Mouse (Mus musculus): ENCODE measurements around the gene Dusp1. TPM values are rescaled to one million over a fixed set of nuclear protein-coding genes. Genes with fewer than 3 reads are reported as not detected.

Gene Dusp1
- polyA plus RNA-seq, 1 experiment from 2014 or later = 27.7 TPM

- Histone ChIP-seq H3K9me3 (ENCODE audit: control insufficient read depth, low read length) (no peaks in the 10 kb centered on the region), H3K4me2 (replicated peaks; ENCODE audit: low read depth) (no peak overlapping the region), H3K27me3 (ENCODE audit: control insufficient read depth, insufficient read depth, low read length) (no peaks in the 10 kb centered on the region), H3K4me3 (ENCODE audit: low read depth, low read length) (no peak overlapping the region), H3K27ac (replicated peaks) (peak overlapping the region; percentile 56), H3K9ac (ENCODE audit: low read length) (no peak overlapping the region), H3K4me1 (replicated peaks; ENCODE audit: control insufficient read depth, insufficient read depth) (peaks cover 8% of the 10 kb centered on the region), H3K36me3 (ENCODE audit: control insufficient read depth, insufficient read depth, low read length) (peaks cover 5% of the 10 kb centered on the region; the same call in 1 of the 2 replicates)
- ATAC-seq (ENCODE audit: low FRiP score, low TSS enrichment) (peak; percentile 56), DNase-seq (ENCODE audit: low spot score) (peak; percentile 48)
- no peak for TF ChIP-seq CTCF (IDR thresholded peaks at IDR 0.05; ENCODE audit: low read depth)
- TF ChIP-seq EP300 (optimal IDR thresholded peaks at IDR 0.05) = no peak
- WGBS = 30% methylated on average over 8 of the region's 8 CpGs
These were observed 5.4 kb upstream of the Dusp1 start for GRCm38 (mm10) chr17:26567142-26567817.

- Histone ChIP-seq H3K27ac (replicated peaks) (peak overlapping the region; percentile 83), H3K27me3 (ENCODE audit: control insufficient read depth, insufficient read depth, low read length) (no peaks in the 10 kb centered on the region), H3K9me3 (ENCODE audit: control insufficient read depth, low read length) (no peaks in the 10 kb centered on the region), H3K4me1 (replicated peaks; ENCODE audit: control insufficient read depth, insufficient read depth) (peaks cover 8% of the 10 kb centered on the region), H3K4me2 (replicated peaks; ENCODE audit: low read depth) (peak overlapping the region; percentile 8; the same call in 1 of the 2 replicates), H3K36me3 (ENCODE audit: control insufficient read depth, insufficient read depth, low read length) (peaks cover 5% of the 10 kb centered on the region; the same call in 1 of the 2 replicates), H3K9ac (ENCODE audit: low read length) (no peak overlapping the region), H3K4me3 (ENCODE audit: low read depth, low read length) (no peak overlapping the region)
- TF ChIP-seq CTCF (IDR thresholded peaks at IDR 0.05; ENCODE audit: low read depth) = no peak; the same call in 1 of the 2 replicates
- WGBS = 52% methylated on average over 9 of the region's 9 CpGs
- peak; percentile 55 for ATAC-seq (ENCODE audit: low FRiP score, low TSS enrichment)
- peak; percentile 78 for DNase-seq (ENCODE audit: low spot score)
These were observed 2.5 kb upstream of the Dusp1 start for GRCm38 (mm10) chr17:26564439-26564838.

GRCm38 (mm10) chr17:26563476-26563875, 1.5 kb upstream of the Dusp1 start:
- H3K9ac ChIP-seq (ENCODE audit: low read length) = no peak overlapping the region
- H3K9me3 ChIP-seq (ENCODE audit: control insufficient read depth, low read length) = no peaks in the 10 kb centered on the region
- ATAC-seq (ENCODE audit: low FRiP score, low TSS enrichment) (no peak), DNase-seq (ENCODE audit: low spot score) (no peak)
- H3K27ac ChIP-seq (replicated peaks) = peak overlapping the region; percentile 63; the same call in 1 of the 2 replicates
- TF ChIP-seq EP300 (optimal IDR thresholded peaks at IDR 0.05) (no peak), CTCF (IDR thresholded peaks at IDR 0.05; ENCODE audit: low read depth) (no peak)
- peaks cover 2% of the 10 kb centered on the region; the same call in 1 of the 2 replicates for H3K36me3 ChIP-seq (ENCODE audit: control insufficient read depth, insufficient read depth, low read length)
- WGBS = 67% methylated on average over 6 of the region's 6 CpGs
- peaks cover 8% of the 10 kb centered on the region for H3K4me1 ChIP-seq (replicated peaks; ENCODE audit: control insufficient read depth, insufficient read depth)
- H3K4me3 ChIP-seq (ENCODE audit: low read depth, low read length) = no peak overlapping the region
- H3K4me2 ChIP-seq (replicated peaks; ENCODE audit: low read depth) = peak overlapping the region; percentile 92; the same call in 1 of the 2 replicates
- no peaks in the 10 kb centered on the region for H3K27me3 ChIP-seq (ENCODE audit: control insufficient read depth, insufficient read depth, low read length)

GRCm38 (mm10) chr17:26562292-26562691, 364 bp upstream of the Dusp1 start:
- Histone ChIP-seq H3K36me3 (ENCODE audit: control insufficient read depth, insufficient read depth, low read length) (no peaks in the 10 kb centered on the region), H3K27me3 (ENCODE audit: control insufficient read depth, insufficient read depth, low read length) (no peaks in the 10 kb centered on the region), H3K4me1 (replicated peaks; ENCODE audit: control insufficient read depth, insufficient read depth) (peaks cover 8% of the 10 kb centered on the region), H3K4me2 (replicated peaks; ENCODE audit: low read depth) (peak overlapping the region; percentile 92), H3K4me3 (ENCODE audit: low read depth, low read length) (peak overlapping the region; percentile 76), H3K9me3 (ENCODE audit: control insufficient read depth, low read length) (no peaks in the 10 kb centered on the region), H3K9ac (ENCODE audit: low read length) (peak overlapping the region; percentile 81), H3K27ac (replicated peaks) (peak overlapping the region; percentile 2)
- ATAC-seq (ENCODE audit: low FRiP score, low TSS enrichment) (no peak), DNase-seq (ENCODE audit: low spot score) (no peak)
- no peak for TF ChIP-seq EP300 (optimal IDR thresholded peaks at IDR 0.05)
- no peak for TF ChIP-seq CTCF (IDR thresholded peaks at IDR 0.05; ENCODE audit: low read depth)
- WGBS = 63% methylated on average over 4 of the region's 4 CpGs

- Histone ChIP-seq H3K4me3 (ENCODE audit: low read depth, low read length) (peak within 1 kb of the TSS; percentile 76), H3K9ac (ENCODE audit: low read length) (peak within 1 kb of the TSS; percentile 81), H3K27ac (replicated peaks) (peak within 1 kb of the TSS; percentile 2), H3K27me3 (ENCODE audit: control insufficient read depth, insufficient read depth, low read length) (no peaks in the 10 kb centered on the region), H3K4me1 (replicated peaks; ENCODE audit: control insufficient read depth, insufficient read depth) (peaks cover 8% of the 10 kb centered on the region), H3K36me3 (ENCODE audit: control insufficient read depth, insufficient read depth, low read length) (no peaks in the 10 kb centered on the region), H3K4me2 (replicated peaks; ENCODE audit: low read depth) (peak within 1 kb of the TSS; percentile 92), H3K9me3 (ENCODE audit: control insufficient read depth, low read length) (no peaks in the 10 kb centered on the region)
- DNase-seq (ENCODE audit: low spot score) (peak; percentile 93), ATAC-seq (ENCODE audit: low FRiP score, low TSS enrichment) (peak; percentile 88)
- 0% methylated on average over 19 of the region's 36 CpGs for WGBS
- no peak for TF ChIP-seq EP300 (optimal IDR thresholded peaks at IDR 0.05)
- TF ChIP-seq CTCF (IDR thresholded peaks at IDR 0.05; ENCODE audit: low read depth) = no peak
These were observed 663 bp downstream of the Dusp1 start, which contains the start of gene Ergic1 for GRCm38 (mm10) chr17:26561290-26561640. TSS of gene Ergic1 (plus strand) at chr17:26561489.

Data from stomach, postnatal 0 days (tissue).